Mouse (Mus musculus) E14TG2a.4 (cell line): ENCODE measurements at regions not wholly inside any gene's neighbourhood (a gene's known extent, or its start where the extent isn't known, plus 50 kb on each side); places are given as distances from the start of the nearest gene placed in this dataset.

Experiments
- CTCF ChIP-seq: conservative IDR thresholded peaks from 2 replicates; pipeline ENCODE4 v1.5.1; 2014; ENCODE audit warnings: low read length
- NANOG ChIP-seq: IDR thresholded peaks from 2 replicates; pipeline ENCODE4 v1.6.1; 2014; ENCODE audit warnings: borderline replicate concordance, low read length, mixed read lengths
- POU5F1 ChIP-seq: IDR thresholded peaks from 2 replicates; pipeline ENCODE4 v1.6.1; 2014; ENCODE audit warnings: low read length, borderline replicate concordance

GRCm38 (mm10) chr16:25587879-25588347 is 95.7 kb upstream of the Trp63 start:
- TF ChIP-seq CTCF, result no peak
- TF ChIP-seq POU5F1, result no peak
- TF ChIP-seq NANOG, result no peak
